Mouse (Mus musculus) kidney, adult 11 months (tissue): ENCODE results near the gene Stra6.
A peak's percentile ranks its signal among the peaks of the same experiment; 100 is the strongest.

Experiments used
- DNase-seq: peaks from one replicate; pipeline ENCODE4 v3.0.0; 2022

Gene Stra6

DNA sequence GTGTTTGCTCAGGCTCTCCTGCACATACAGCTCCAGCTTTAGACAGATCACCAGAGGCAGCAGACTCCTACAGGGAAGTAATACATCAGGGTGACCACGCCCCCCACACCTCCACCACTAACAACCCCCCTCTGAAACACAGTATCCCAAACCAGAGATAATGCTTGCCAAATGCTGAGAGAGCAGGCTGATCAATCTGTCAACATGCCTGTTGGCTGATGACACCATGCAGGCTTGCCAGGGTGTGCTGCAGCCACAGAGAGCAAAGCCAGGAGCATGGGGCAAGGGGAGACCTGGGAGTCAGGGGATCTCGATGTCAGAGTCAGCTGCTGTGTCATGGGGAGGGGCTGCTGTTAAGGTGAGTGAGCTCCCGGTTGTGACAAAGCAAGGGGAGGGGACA, at the start of gene Stra6:
Gene Stra6, plus strand, starts transcription at position 258 of the 400 bp plus-strand sequence.
- DNase-seq = no peak

DNA sequence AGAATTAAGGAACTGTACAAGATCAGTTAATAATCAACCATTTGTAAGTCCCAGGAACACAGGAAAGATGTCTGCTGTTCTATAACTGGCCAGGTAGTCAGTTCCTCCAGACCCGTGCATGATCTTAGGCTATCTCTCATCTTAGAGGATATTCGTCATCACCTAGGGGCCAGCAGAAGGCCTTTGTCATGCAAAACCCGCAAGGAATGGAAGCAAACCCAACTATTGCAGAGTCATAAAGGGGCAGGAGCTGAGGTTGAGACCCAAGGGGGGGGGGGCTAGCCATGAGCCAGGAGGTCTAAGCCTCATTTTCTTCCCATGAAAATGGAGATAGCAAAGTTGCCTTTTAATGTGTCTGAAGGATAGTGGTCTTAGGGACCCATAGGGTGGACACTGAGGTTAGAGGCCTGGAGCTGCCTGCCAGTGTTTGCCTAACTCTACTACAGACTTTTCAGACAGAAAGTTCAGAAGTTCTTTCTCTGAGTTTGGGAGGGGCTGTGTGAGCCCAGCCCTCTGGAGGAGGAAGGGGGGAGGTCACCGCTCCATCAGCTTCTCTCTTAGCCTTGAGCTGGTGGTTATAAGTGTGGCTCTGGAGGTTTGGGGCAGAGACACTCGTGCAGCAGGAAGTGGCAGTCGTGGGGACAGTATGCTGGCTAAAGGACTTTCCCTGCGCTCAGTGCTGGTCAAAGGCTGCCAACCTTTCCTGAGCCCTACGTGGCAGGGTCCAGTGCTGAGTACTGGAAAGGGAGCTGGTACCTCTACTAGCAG, 49.0 kb upstream of the Stra6 start:
- no peak for DNase-seq

DNA sequence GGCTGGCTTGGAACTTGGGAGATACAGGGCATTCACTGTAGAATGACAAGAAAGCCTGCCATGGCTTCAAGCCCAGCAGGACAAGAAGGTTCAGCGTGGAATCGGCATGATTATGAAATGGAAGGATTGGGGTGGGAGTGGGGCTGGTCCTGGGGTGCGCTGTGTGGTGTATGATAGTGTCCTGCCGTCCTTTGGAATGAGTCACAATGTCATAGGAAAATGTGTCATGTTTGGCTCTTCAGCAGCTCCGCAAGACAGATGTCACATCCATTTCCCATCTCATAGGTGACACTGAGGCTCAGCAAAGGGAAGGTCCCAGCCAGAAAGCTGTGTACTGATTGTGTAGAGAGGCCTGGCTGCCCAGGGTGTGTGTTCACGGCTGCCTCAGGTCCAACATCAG, 47.7 kb upstream of the Stra6 start:
- no peak for DNase-seq

DNA sequence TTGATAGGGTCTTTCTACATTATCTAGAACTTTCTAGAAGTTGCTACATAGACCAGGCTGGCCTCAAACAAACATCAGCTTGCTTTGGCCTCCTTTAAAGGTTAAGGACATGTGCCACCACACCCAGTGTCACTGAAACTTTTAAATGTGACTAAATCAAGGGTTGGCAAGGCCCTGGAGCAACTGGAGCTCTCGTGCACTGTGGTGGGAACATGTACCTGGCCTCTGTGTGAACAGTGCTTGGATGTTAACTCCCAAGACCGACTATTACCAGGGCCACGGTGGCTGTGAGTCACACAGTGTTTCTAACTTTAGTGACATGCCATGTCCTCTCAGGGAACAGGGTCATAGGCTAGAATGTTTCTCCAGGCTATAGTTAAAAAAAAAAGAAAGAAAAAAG, 46.6 kb upstream of the Stra6 start:
- no peak for DNase-seq

- no peak for DNase-seq
Measured at GRCm38 (mm10) chr9:58018385-58018784, 45.2 kb upstream of the Stra6 start.

- no peak for DNase-seq
Measured at GRCm38 (mm10) chr9:58025995-58026394, 37.6 kb upstream of the Stra6 start.

GRCm38 (mm10) chr9:58027426-58028180, 36.0 kb upstream of the Stra6 start:
- DNase-seq = no peak

DNA sequence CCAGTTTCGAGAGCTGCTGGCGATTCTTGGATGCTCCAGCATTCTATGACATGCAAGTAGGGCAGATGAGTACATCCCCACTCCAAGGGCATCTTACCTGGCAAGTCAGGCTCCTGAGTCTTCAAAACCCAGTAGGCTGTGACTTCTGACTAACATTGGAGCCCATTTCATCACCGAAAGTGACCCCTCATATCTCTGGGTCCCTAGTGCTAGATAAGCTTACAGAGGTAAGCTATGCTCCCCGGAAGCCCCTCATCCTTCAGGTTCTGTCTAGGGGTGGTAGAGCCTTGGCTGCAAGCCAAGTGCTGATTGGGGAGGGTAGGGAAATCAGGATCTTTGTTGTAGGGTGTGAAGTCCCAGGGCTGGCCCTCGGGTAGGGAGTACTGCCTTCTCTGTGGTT, 34.7 kb upstream of the Stra6 start:
- DNase-seq = no peak

DNA sequence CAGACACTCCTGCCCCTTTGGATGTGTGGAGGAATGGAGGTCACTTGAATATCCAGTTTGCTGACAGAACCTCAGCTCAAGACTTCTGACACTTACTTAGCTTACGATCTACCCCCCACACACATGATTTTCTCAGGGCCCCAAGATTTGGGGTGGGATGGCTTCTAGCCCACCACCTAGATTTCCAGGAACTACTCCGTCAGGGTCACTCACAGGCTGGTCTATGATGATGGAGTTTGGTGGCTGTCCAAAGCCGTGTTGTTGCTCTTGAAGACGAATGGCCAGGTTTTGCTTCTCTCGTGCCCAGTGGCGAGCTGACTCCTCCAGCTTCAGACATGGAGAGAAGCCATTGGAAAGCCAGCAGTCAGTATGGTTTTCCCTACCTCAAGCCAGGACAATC, 34.0 kb upstream of the Stra6 start:
- no peak for DNase-seq

DNA sequence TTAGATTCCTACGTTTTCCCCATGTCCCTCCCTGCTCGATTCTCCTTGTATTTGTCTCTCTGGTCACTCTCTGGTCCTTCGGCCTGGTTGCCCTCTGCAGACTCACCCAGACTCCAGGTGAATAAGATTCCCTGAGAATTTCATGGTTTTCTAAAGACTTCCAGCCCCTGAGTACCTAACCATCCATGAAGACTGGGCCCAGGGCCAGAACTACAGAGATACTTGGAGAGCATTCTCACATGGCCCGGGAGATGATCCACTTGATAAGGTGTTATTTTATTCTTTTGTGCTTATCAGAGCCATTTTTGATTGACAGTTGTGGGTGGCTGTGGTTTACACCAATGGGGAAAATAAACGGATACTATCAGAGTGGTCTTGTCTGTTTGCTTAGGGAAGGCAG, 31.7 kb upstream of the Stra6 start:
- DNase-seq = no peak

GRCm38 (mm10) chr9:58035519-58035918, 28.1 kb upstream of the Stra6 start:
- DNase-seq = no peak

- DNase-seq = no peak
Measured at GRCm38 (mm10) chr9:58035951-58036698, 27.5 kb upstream of the Stra6 start.

GRCm38 (mm10) chr9:58036961-58037360, 26.6 kb upstream of the Stra6 start:
- no peak for DNase-seq

- peak; percentile 54 for DNase-seq
Measured at GRCm38 (mm10) chr9:58038500-58039168, 25.0 kb upstream of the Stra6 start.

DNA sequence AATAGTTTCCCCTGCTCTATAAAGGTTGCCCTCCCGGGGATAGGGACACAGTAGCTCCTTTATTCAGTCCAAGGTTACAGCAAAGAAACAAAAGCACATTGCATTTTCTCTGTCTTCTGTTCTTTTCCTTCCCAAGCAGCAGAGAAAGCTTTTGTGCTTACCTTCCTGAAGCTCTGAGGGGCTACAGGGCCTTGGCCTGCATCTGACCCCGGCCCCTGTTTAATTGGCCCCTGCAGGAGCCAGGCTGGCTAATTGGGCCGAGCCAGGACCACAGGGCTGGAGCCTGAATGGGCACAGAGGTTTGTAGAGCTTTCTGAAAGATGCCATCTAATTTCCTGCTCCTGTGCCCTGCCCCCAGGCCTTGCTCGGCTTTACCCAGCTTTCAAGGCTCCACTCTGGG, 22.6 kb upstream of the Stra6 start:
- no peak for DNase-seq

DNA sequence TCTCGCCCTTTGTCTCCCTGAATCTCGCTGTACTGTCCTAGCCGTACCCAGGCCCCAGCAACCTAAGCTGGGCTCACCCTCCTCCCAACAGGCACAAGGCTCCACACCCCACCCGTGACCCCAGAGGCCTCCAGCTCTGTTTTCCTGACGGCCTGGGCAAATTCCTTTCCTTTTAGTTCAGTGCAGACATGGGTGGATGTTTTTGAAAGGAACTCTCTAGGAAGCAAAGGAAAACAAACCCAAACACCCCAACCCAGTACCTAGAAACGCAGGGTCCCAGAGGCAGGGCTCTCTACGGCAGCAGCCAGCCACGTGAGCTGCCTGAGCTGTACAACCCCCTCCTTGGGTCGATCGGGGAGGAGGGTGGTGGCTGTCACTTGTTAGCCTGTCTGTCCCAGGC, 21.2 kb upstream of the Stra6 start:
- DNase-seq = peak; percentile 15

GRCm38 (mm10) chr9:58043496-58044017, 20.0 kb upstream of the Stra6 start:
- DNase-seq = no peak

DNA sequence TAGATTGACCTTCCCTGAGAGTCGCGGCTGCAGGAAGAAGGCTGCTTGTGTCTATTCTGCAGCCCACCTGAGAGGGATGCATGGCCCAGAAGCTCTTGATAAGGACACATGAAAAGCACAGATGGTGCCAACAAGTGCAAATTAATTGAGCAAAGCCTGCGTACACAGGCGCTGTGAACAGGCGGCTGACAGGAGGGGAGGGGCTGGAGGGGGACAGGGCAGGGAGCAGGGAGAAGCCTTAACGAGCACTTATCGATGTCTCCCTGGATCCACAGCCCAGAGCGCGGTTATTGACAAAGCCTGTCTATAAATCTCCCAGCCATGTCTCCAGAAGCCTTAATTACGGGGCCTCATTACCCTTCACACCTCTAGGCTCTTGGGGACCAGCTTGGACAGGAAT, 18.8 kb upstream of the Stra6 start:
- no peak for DNase-seq

DNA sequence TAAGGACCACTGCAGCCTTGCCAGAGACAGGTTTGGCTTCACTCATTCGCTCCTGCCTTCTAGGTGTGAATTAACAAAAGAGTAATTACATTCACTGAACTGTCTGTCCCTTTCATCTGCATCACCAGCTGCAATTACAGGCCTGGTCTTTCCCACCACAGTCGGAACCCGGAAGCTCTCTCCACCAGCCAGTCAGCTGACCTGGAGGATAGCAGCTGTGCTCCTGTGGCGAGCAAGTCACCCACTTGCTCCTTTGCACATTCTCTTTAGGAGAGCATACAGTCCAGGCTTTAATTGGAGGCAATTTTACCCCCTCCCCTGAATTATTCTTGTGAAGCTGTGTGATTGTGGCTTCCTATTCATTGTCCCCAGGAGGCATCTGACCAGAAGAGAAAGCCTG, 17.9 kb upstream of the Stra6 start:
- no peak for DNase-seq

DNA sequence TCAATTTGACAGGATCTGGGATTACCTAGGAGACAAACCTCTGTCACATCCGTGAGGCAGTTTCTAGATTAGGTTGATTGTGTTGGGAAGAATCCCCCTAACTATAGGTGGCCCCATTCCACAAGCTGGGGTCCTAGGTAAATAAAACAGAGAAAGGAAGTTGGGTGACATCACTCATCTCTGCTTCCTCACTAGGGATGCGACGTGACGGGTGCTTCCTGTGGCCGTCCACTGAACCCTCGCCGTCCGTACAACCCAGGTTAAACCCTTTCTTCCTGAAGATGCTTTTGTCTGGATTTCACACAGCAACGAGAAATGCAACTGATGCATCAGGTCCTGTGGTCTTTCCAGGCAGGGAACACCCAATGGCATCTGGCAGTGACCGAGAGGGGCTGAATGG, 16.5 kb upstream of the Stra6 start:
- peak; percentile 57 for DNase-seq

- no peak for DNase-seq
Measured at GRCm38 (mm10) chr9:58048621-58049020, 15.0 kb upstream of the Stra6 start.

DNA sequence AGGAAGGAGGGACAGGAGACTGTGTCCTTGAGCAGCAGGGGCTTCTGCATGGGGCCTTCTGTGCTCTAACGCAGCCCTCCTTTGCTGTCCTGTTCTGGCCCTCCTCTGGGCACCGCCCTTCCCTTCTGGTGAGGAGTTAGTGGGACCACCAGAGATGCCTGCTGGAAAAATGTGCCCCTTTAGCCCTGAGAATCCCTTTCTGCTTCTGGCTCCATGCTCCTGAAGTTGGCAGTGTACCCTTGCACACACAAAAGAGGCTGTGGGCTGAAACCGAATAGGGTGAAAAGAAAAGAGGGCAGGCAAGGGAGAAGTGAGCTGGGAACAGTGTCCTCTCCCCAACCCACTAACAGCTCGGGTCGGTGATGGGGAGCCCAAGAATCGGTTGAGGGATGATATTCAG, 14.4 kb upstream of the Stra6 start:
- DNase-seq = no peak

- no peak for DNase-seq
Measured at GRCm38 (mm10) chr9:58049861-58050260, 13.7 kb upstream of the Stra6 start.
